Mouse (Mus musculus) frontal cortex, adult 2 months (tissue): ENCODE data around the gene Prpf3. TPM values are rescaled to one million over a fixed set of nuclear protein-coding genes. Genes with fewer than 3 reads are reported as not detected.
A peak's percentile ranks its signal among the peaks of the same experiment; 100 is the strongest.
"Not testable (repeated sequence)": the region's sequence is repeated elsewhere in the genome, so short reads cannot be mapped to it uniquely, and the experiment has no call there.

Experiments used
- DNase-seq, 2 experiments: peaks; one replicate each; pipeline ENCODE4 v3.0.0; 2022; ENCODE audit warnings: low spot score in 1 of 2; ENCODE audit errors: extremely low spot score in 1 of 2
- polyA plus RNA-seq: library from polyadenylated mRNA; depleted of rRNA; stranded (reverse); fragments of >200 nt; gene quantifications from 2 replicates; pipeline ENCODE4 v1.2.3, GENCODE M21; 2012

Gene Prpf3
- polyA plus RNA-seq, 1 experiment, result 35.9 TPM

DNA sequence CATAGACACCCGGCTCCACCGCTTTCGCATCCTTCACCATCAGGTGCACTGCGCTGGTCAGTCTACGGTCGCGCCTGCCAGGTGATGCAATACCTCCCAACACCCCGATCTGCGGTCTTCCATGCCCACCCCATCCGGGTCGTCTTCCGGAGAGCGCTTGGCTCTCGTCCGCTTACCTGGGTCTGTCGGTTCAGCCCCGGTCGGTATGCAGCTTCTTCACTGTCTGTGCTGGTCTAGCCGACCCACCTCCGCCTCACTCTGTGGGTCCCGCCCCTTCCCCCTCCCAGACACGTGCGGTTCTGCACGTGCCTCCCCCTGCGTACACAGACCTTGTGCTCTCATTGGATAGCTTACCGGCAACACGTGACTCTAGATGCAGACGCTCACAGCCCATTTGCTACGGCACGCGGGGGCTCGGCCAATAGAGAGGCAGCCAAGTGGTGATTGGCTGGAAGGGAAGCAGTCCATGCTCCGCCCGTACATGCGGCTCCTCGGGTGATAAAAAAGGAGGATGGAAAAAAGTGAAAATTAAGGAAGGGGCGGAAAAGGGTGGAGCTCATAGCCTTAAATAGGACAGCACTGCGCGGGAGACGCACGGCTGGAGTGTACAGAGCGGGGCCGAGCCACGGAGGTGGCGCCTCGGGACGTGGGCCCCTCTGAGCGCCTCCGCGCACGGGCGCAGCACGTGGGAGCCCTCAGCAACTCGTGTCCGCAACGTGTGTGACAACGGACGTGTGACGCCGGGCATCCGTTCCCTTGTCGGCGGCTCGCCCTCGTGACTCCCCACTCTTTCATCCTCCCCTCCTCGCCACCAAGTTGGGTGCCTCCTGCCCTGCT is 26.5 kb upstream of the Prpf3 start, which contains the start of gene Ciart:
Gene Ciart (minus strand): TSS at position 273 of the 837 bp plus-strand sequence.
- DNase-seq, result peak; percentile 96 to 97

DNA sequence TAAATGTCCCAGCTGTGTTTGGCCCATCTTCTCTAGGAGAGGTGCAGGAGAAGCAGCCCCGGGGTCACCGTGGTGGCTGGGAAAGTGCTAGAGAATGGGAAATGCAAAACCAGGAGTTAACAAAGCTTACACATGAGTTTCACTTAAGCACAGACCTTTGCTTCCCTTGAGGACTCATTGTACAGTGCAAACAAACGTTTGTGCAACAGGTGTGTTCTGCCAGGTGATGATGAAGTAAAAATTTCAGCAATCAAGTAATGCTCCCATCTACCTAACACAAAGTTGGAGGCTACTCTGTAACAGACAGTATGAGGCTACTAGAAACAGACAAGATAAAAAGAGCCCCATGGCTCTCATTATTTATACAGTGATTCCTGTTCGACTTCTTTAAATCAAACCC is 23.4 kb upstream of the Prpf3 start:
- no peak for DNase-seq

GRCm38 (mm10) chr3:95872048-95872447 is 16.4 kb upstream of the Prpf3 start:
- no peak for DNase-seq

GRCm38 (mm10) chr3:95871392-95871867 is 15.7 kb upstream of the Prpf3 start, which contains the start of gene Mrps21:
Gene Mrps21, minus strand, starts transcription at chr3:95871519.
- DNase-seq, result peak; percentile 75 to 89

- no peak for DNase-seq
These were observed 15.3 kb upstream of the Prpf3 start for GRCm38 (mm10) chr3:95870976-95871375.

GRCm38 (mm10) chr3:95867408-95867807 is 11.7 kb upstream of the Prpf3 start:
- no peak for DNase-seq

GRCm38 (mm10) chr3:95866071-95866470 is 10.4 kb upstream of the Prpf3 start:
- DNase-seq, result no peak

DNA sequence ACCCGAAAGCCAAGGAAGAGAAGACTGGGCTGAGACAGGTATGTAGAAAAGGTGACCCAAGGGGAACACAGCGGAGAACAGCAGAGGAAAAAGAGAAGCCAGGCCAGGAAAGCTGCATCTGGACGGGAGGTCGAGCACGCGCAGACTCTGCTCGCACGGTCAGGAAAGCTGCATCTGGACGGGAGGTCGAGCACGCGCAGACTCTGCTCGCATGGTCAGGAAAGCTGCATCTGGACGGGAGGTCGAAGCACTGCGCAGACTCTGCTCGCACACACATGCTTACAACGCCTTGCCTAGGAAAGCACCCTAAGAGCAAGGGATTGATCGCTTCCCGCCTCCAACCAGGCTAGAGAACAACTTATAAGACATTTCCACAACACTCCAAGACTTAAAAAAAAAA is 9.9 kb upstream of the Prpf3 start:
- DNase-seq, result no peak

DNA sequence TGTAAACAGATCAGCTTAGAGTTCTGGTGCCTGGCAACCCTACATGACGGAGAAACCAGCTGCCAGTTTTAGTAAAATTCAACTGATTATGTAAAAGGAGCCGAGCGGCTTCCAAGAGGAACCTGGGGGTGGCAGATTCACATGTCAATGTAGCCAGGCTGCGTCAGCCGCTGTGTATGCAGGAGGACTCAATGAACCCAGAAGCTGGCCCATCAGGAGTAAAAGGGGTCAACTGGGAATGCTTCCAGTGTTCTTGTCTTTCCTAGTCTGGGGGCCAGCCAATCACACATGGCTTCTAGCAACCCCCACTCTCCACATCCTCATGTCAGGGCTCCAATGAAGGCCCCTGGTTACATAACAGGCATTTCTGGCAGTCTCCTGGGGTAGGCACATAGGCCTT is 9.4 kb upstream of the Prpf3 start:
- peak; percentile 86 to 91 for DNase-seq

DNA sequence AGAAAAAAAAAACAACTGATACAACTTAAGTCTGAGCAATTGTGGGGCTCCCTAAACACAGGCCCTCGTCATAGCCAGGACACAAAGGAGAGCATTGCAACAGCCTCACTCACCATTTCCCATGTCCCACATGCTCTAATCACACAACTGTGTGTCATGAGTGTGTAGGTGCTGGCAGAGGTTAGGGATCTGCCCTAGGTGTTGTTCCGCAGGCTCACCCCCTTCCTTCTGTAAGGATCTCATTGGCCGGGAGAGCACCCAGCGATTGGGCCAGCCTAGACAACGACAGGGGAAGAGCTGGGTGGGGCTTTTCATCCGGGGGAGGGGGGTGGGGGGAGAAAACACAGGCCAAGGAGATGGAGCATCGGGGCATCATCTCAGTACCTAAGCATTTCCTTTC is 7.9 kb upstream of the Prpf3 start:
- no peak for DNase-seq

- DNase-seq, result peak; percentile 46 to 90
These were observed 6.1 kb upstream of the Prpf3 start for GRCm38 (mm10) chr3:95861796-95862195.

DNA sequence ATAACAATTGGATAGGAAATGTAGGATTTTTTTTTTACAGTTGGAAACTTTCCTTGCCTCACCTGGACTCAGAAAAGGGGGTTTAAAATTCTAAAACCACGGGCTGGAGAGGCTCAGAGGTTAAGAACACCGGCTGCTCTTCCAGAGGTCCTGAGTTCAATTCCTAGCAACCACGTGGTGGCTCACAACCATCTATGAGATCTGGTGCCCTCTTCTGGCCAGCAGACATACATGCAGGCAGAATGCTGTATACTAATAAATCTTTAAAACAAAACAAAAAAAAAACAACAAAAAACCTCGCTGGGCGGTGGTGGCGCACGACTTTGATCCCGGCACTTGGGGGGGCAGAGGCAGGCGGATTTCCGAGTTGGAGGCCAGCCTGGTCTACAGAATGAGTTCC is 5.5 kb upstream of the Prpf3 start:
- no peak for DNase-seq

- no peak for DNase-seq
These were observed 4.6 kb upstream of the Prpf3 start for GRCm38 (mm10) chr3:95860323-95860722.

- not testable (repeated sequence) for DNase-seq
These were observed 2.6 kb upstream of the Prpf3 start for GRCm38 (mm10) chr3:95858278-95858677.

DNA sequence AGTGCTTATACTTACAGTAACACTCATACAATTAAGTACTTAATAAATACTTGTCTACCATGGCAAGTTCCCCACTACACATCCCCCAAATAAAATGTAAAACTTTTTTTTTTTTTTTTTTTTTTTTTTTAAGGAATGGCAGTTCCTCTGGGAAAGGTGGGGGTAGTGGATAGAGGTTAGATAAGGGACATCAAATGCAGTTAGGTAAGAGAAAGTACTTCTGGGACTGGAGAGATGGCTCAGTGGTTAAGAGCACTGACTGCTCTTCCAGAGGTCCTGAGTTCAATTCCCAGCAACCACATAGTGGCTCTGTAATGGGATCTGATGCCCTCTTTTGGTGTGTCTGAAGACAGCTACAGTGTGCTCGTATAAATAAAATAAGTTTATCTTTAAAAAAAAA is 1.4 kb upstream of the Prpf3 start:
- not testable (repeated sequence) for DNase-seq

- no peak for DNase-seq
These were observed 430 bp upstream of the Prpf3 start for GRCm38 (mm10) chr3:95856115-95856514.

DNA sequence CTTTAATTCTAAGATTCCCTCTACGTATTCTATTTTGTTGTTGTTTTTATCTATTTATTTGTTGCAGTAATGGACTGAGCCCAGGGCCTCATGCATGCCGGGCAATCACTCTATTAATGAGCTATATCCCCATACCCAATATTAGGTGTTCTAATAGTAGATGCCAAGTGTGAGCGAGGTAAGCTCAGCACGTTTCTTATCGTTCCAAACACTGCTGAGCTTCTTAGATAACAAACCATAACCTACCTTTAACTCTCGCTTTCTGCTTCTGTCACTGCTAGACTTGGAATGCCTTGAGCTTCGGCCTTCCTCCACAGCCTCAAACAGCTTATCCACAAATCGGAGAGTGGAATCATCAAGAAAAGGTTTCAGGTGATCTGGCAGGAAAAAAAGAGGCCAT is 4.4 kb downstream of the Prpf3 start:
- DNase-seq, result no peak

GRCm38 (mm10) chr3:95850611-95851010 is 5.1 kb downstream of the Prpf3 start:
- DNase-seq, result no peak

GRCm38 (mm10) chr3:95842503-95843214 is 13.0 kb downstream of the Prpf3 start:
- DNase-seq, result no peak

- DNase-seq, result no peak
These were observed 16.4 kb downstream of the Prpf3 start for GRCm38 (mm10) chr3:95839250-95839649.

DNA sequence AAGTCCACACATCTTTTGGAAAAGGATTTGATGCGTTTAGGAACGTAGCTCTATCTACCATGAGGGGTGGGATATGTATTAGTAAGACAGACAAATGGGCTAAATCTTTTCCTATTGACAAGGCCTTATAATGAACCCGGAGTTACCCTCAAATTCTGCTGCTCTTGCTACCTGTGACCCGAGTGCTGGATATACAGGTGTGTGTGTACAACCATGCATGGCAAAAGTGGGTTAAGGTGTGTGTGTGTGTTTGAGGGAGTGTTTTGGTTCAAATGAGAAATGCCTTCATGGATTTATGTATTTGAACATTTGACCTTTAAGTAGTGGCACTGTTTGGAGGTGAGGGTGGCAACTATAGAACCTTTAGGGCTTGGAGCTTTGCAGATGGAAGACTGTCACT is 26.6 kb downstream of the Prpf3 start:
- no peak for DNase-seq

DNA sequence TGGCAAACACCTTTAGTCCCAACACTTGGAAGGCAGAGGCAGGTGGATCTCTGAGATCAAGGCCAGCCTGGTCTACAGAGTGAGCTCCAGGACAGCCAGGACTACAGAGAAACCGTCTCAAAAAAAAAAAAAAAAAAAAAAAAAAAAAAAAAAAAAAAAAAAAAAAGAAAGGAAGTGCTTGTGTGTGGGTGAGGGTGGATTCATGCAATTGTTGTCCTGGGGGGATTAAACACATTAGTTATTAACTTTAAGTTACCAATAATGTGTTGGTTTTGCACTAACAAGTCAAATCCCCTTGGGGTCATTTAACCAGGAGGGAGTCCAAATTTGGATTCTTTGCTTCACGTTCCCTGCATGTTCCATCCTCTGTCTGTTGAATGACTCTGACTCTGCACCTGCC is 29.4 kb downstream of the Prpf3 start:
- DNase-seq, result no peak
